Comparison of ENCODE assay signal across 10 mouse cellular contexts in the genomic region with DNA sequence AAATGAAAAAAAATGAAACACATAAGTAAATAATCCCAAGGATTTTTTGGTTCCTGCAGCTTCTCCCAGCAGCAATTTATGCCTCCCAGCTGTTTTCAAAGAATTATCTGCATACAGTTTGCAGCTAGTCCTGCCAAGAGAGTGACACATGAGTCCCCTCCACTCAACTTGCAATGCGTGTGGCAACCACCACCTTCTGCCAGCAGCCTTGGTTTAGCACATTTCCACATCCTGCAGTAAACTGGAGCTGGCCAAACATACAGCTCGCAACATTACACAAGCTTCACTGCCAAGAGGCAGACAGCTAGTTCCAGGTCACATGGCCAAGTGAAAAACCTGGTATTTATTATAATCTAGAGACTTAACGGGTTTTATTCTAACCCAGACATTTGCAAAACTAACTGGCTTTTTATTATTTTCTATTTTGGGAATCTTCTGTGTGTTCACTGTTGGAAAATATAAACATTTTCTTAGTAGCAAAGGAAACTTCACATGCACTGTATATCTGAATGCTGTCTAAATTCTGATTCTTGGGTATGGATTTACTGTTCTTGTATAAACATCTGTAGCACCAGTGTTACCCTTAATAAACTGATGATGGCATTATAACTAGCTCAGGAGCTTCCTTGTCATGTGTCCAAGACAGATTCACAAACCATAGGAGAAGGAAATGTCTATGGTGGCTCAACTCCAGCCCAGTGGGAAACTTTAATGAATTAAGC.
DNase-seq lines count a peak whose midpoint lies in the region; ATAC-seq lines count a peak whose summit lies in the region.
"Had no signal": no experiment of that assay in that cellular context is flagged by ENCODE, and none has a peak within 500 bp of the region (broad histone marks: within the 10 kb centered on the region; RNA-seq: fewer than 3 reads in every experiment).

No protein-coding gene starts in this region.

- no peak overlapping the region for H3K4me3 ChIP-seq in hindbrain, embryonic 15.5 days
- H3K4me3 ChIP-seq in hindbrain, embryonic 14.5 days (replicated peaks; ENCODE audit: low read length), result no peak overlapping the region

- no peak overlapping the region for H3K27ac ChIP-seq in hindbrain, embryonic 15.5 days (replicated peaks)
- H3K27ac ChIP-seq in hindbrain, embryonic 14.5 days, result no peak overlapping the region
- H3K27ac ChIP-seq: kidney, postnatal 0 days had no signal

- H3K36me3 ChIP-seq in hindbrain, embryonic 15.5 days, result no peaks in the 10 kb centered on the region
- H3K36me3 ChIP-seq in hindbrain, embryonic 14.5 days (replicated peaks; ENCODE audit: control insufficient read depth, insufficient read depth), result no peaks in the 10 kb centered on the region
- H3K36me3 ChIP-seq: G1E had no signal

- no peak overlapping the region for H3K9ac ChIP-seq in hindbrain, embryonic 15.5 days
- no peak overlapping the region for H3K9ac ChIP-seq in hindbrain, embryonic 14.5 days

- H3K27me3 ChIP-seq in hindbrain, embryonic 15.5 days, result no peaks in the 10 kb centered on the region
- H3K27me3 ChIP-seq in hindbrain, embryonic 14.5 days (ENCODE audit: control insufficient read depth, insufficient read depth, low read length), result no peaks in the 10 kb centered on the region

- WGBS in hindbrain, embryonic 15.5 days, result 64% methylated on average over 3 of the region's 3 CpGs
- WGBS in hindbrain, embryonic 14.5 days, result 75% methylated on average over 3 of the region's 3 CpGs

- no peaks in the 10 kb centered on the region for H3K9me3 ChIP-seq in hindbrain, embryonic 15.5 days
- no peaks in the 10 kb centered on the region for H3K9me3 ChIP-seq in hindbrain, embryonic 14.5 days (ENCODE audit: control insufficient read depth, low read length)
- H3K9me3 ChIP-seq: G1E had no signal

- 0 out of 2 replicates have a peak, but pooled peaks have one; percentile 59 for ATAC-seq in hindbrain, embryonic 15.5 days (ENCODE audit: low FRiP score, low read depth)
- no peak for ATAC-seq in hindbrain, embryonic 14.5 days (ENCODE audit: low FRiP score)

- H3K4me1 ChIP-seq in hindbrain, embryonic 15.5 days (replicated peaks), result no peaks in the 10 kb centered on the region
- no peaks in the 10 kb centered on the region for H3K4me1 ChIP-seq in hindbrain, embryonic 14.5 days (replicated peaks; ENCODE audit: control insufficient read depth, insufficient read depth, low read length)

- no peak for DNase-seq in hindbrain, embryonic 14.5 days (ENCODE audit: low spot score)
- DNase-seq in brain, embryonic 18.5 days (ENCODE audit: low read depth, low spot score), result peak; percentile 24
- DNase-seq in layer of hippocampus, adult 8-10 months (ENCODE audit: low spot score in 2 of 2), result peak; percentile 57 to 66
- peak; percentile 22 for DNase-seq in lung, postnatal 14 days
- no peak for DNase-seq in retina, postnatal 1 day
- no peak for DNase-seq in testis, postnatal 10 days (ENCODE audit: low spot score)

- H3K4me2 ChIP-seq in hindbrain, embryonic 15.5 days, result no peak overlapping the region
- H3K4me2 ChIP-seq in hindbrain, embryonic 14.5 days (replicated peaks), result no peak overlapping the region
- H3K4me2 ChIP-seq: heart, embryonic 11.5 days had no signal

Comparison
In these comparisons a context has a peak if more than half of its experiments do, and no peak if none do; other contexts are left out.
1. DNase-seq: peak in brain, embryonic 18.5 days (single experiment), layer of hippocampus, adult 8-10 months (2 of 2) and lung, postnatal 14 days (single experiment); none in hindbrain, embryonic 14.5 days (single experiment), retina, postnatal 1 day (single experiment) and testis, postnatal 10 days (single experiment).